Mouse (Mus musculus) cerebellum, adult (tissue): ENCODE measurements around the gene Cnot9.
A peak's percentile ranks its signal among the peaks of the same experiment; 100 is the strongest.
"Not testable (repeated sequence)": the region's sequence is repeated elsewhere in the genome, so short reads cannot be mapped to it uniquely, and the experiment has no call there.

Experiments used
- ATAC-seq: cut with Nextera tagmentation; 2 replicates; pipeline ENCODE4 v1.9.2; 2017; ENCODE audit warnings: mild to moderate bottlenecking, moderate library complexity, mixed read lengths; ENCODE audit not compliant: insufficient number of reproducible peaks, low FRiP score, low TSS enrichment

The Cnot9 gene

GRCm38 (mm10) chr1:74505721-74506464 lies at the start of gene Cnot9:
Gene Cnot9, plus strand, starts transcription at chr1:74506058.
- peak; percentile 97 for ATAC-seq

- no peak for ATAC-seq
Observed at GRCm38 (mm10) chr1:74460273-74460672, 45.6 kb upstream of the Cnot9 start.

- no peak for ATAC-seq
Observed at GRCm38 (mm10) chr1:74485792-74486191, 20.1 kb upstream of the Cnot9 start.

GRCm38 (mm10) chr1:74501106-74501505 lies 4.8 kb upstream of the Cnot9 start:
- ATAC-seq = no peak

GRCm38 (mm10) chr1:74505393-74505720 lies 501 bp upstream of the Cnot9 start:
- no peak for ATAC-seq

GRCm38 (mm10) chr1:74506471-74506881 lies 618 bp downstream of the Cnot9 start:
- peak; percentile 8; the same call in 1 of the 2 replicates for ATAC-seq

- ATAC-seq = no peak
Observed at GRCm38 (mm10) chr1:74507780-74508179, 1.9 kb downstream of the Cnot9 start.

- ATAC-seq = no peak
Observed at GRCm38 (mm10) chr1:74511306-74511705, 5.4 kb downstream of the Cnot9 start.

- not testable (repeated sequence) for ATAC-seq
Observed at GRCm38 (mm10) chr1:74512999-74513398, 7.1 kb downstream of the Cnot9 start.

- no peak for ATAC-seq
Observed at GRCm38 (mm10) chr1:74519875-74520274, 14.0 kb downstream of the Cnot9 start.

GRCm38 (mm10) chr1:74524746-74525145 lies 18.9 kb downstream of the Cnot9 start:
- no peak for ATAC-seq

- ATAC-seq = no peak
Observed at GRCm38 (mm10) chr1:74528589-74528988, 22.7 kb downstream of the Cnot9 start.

- ATAC-seq = no peak
Observed at GRCm38 (mm10) chr1:74538650-74539049, 32.8 kb downstream of the Cnot9 start.

- ATAC-seq = peak; percentile 94
Observed at GRCm38 (mm10) chr1:74542451-74542961, 36.6 kb downstream of the Cnot9 start, which contains the start of gene Plcd4. Gene Plcd4, plus strand, starts transcription at chr1:74542888.

- no peak for ATAC-seq
Observed at GRCm38 (mm10) chr1:74544184-74544583, 38.3 kb downstream of the Cnot9 start, which contains the start of gene Usp37. Gene Usp37, minus strand, starts transcription at chr1:74544284.

- no peak for ATAC-seq
Observed at GRCm38 (mm10) chr1:74559061-74559460, 53.2 kb downstream of the Cnot9 start.

GRCm38 (mm10) chr1:74565834-74566233 lies 60.0 kb downstream of the Cnot9 start:
- no peak for ATAC-seq

GRCm38 (mm10) chr1:74569739-74570719 lies 64.2 kb downstream of the Cnot9 start:
- ATAC-seq = no peak
